Mouse (Mus musculus): ENCODE measurements around the gene Cyp2j9. TPM values are rescaled to one million over a fixed set of nuclear protein-coding genes. Genes with fewer than 3 reads are reported as not detected.

Cyp2j9 gene
- polyA plus RNA-seq, 1 experiment from 2014 or later: 6.3 TPM

Other genes with a start within 250 kb of the Cyp2j9 start
- not detected in 2 replicates for gene Cyp2j11, start 242.9 kb downstream of the Cyp2j9 start, polyA plus RNA-seq (2014; fragmentation: Nextera tagmentation; extraction: Ambion mirVana)
- 0.22 TPM in 1 of 2 replicates, not detected in the other for gene Cyp2j8, start 84.2 kb downstream of the Cyp2j9 start, polyA plus RNA-seq (2014; fragmentation: Nextera tagmentation; extraction: Ambion mirVana)
- gene Cyp2j6, start 37.9 kb downstream of the Cyp2j9 start, polyA plus RNA-seq (2014; fragmentation: Nextera tagmentation; extraction: Ambion mirVana): 11.8 and 12.7 TPM in 2 replicates
- not detected in 2 replicates for gene Cyp2j5, start 72.6 kb upstream of the Cyp2j9 start, polyA plus RNA-seq (2014; fragmentation: Nextera tagmentation; extraction: Ambion mirVana)
- gene Gm12695, start 193.6 kb upstream of the Cyp2j9 start, polyA plus RNA-seq (2014; fragmentation: Nextera tagmentation; extraction: Ambion mirVana): not detected in 2 replicates